Mouse (Mus musculus): ENCODE data around the gene Mag. TPM values are rescaled to one million over a fixed set of nuclear protein-coding genes. Genes with fewer than 3 reads are reported as not detected.
A peak's percentile ranks its signal among the peaks of the same experiment; 100 is the strongest.

Gene Mag
- polyA plus RNA-seq, 1 experiment from 2014 or later, result 0.61 TPM

GRCm38 (mm10) chr7:30859290-30859634, 55.4 kb downstream of the Mag start:
- ATAC-seq (replicated peaks; ENCODE audit: low FRiP score), result peak; percentile 22; the same call in 1 of the 2 replicates
- no peak overlapping the region for H3K4me2 ChIP-seq

GRCm38 (mm10) chr7:30857746-30858145, 56.9 kb downstream of the Mag start:
- 0 out of 2 replicates have a peak, but pooled peaks cover 5% of the 10 kb centered on the region for H3K27me3 ChIP-seq
- H3K36me3 ChIP-seq, result no peaks in the 10 kb centered on the region
- H3K9me3 ChIP-seq (replicated peaks), result no peaks in the 10 kb centered on the region
- H3K4me1 ChIP-seq, result peaks cover 7% of the 10 kb centered on the region; the same call in 1 of the 2 replicates
- H3K9ac ChIP-seq, result no peak overlapping the region
- WGBS, result 71% methylated on average over 1 of the region's 1 CpGs
- H3K4me2 ChIP-seq, result no peak overlapping the region
- H3K27ac ChIP-seq, result no peak overlapping the region
- no peak overlapping the region for H3K4me3 ChIP-seq (replicated peaks)
- ATAC-seq (replicated peaks; ENCODE audit: low FRiP score), result no peak

More at GRCm38 (mm10) chr7:30859290-30859634, 55.4 kb downstream of the Mag start:
- Histone ChIP-seq H3K9me3 (replicated peaks) (no peaks in the 10 kb centered on the region), H3K4me3 (replicated peaks) (no peak overlapping the region), H3K9ac (no peak overlapping the region), H3K27me3 (0 out of 2 replicates have a peak, but pooled peaks cover 5% of the 10 kb centered on the region), H3K27ac (no peak overlapping the region), H3K4me1 (peaks cover 17% of the 10 kb centered on the region), H3K36me3 (no peaks in the 10 kb centered on the region)

- WGBS, result 77% methylated on average over 6 of the region's 6 CpGs
Observed at GRCm38 (mm10) chr7:30856078-30856477, 58.6 kb downstream of the Mag start, which contains the start of gene Ffar3. Gene Ffar3, minus strand, starts transcription at chr7:30856178.

GRCm38 (mm10) chr7:30851421-30851820, 63.3 kb downstream of the Mag start:
- Histone ChIP-seq H3K27me3 (no peaks in the 10 kb centered on the region), H3K27ac (no peak overlapping the region), H3K36me3 (no peaks in the 10 kb centered on the region), H3K9ac (no peak overlapping the region), H3K9me3 (replicated peaks) (no peaks in the 10 kb centered on the region), H3K4me2 (no peak overlapping the region), H3K4me3 (replicated peaks) (no peak overlapping the region), H3K4me1 (no peaks in the 10 kb centered on the region)
- WGBS, result 82% methylated on average over 1 of the region's 1 CpGs
- no peak for ATAC-seq (replicated peaks; ENCODE audit: low FRiP score)

More at GRCm38 (mm10) chr7:30856078-30856477, 58.6 kb downstream of the Mag start, which contains the start of gene Ffar3:
- Histone ChIP-seq H3K9ac (no peak within 1 kb of the TSS), H3K9me3 (replicated peaks) (no peaks in the 10 kb centered on the region), H3K27ac (no peak within 1 kb of the TSS), H3K4me3 (replicated peaks) (no peak within 1 kb of the TSS), H3K27me3 (0 out of 2 replicates have a peak, but pooled peaks cover 5% of the 10 kb centered on the region), H3K4me1 (peaks cover 7% of the 10 kb centered on the region; the same call in 1 of the 2 replicates), H3K36me3 (no peaks in the 10 kb centered on the region), H3K4me2 (no peak within 1 kb of the TSS)
- ATAC-seq (replicated peaks; ENCODE audit: low FRiP score), result no peak

Other genes starting within 250 kb of the Mag start
- gene Haus5, start 249.9 kb downstream of the Mag start, polyA plus RNA-seq (2015; fragmentation: Nextera tagmentation; extraction: Ambion mirVana), result 58.0 and 61.1 TPM in 2 replicates
- gene Pmis2, start 243.3 kb downstream of the Mag start, polyA plus RNA-seq (2015; fragmentation: Nextera tagmentation; extraction: Ambion mirVana), result not detected in 2 replicates
- gene 2200002J24Rik, start 215.9 kb downstream of the Mag start, polyA plus RNA-seq (2015; fragmentation: Nextera tagmentation; extraction: Ambion mirVana), result 0.58 TPM in 1 of 2 replicates, not detected in the other
- 1.3 and 1.5 TPM in 2 replicates for gene Atp4a, start 202.7 kb downstream of the Mag start, polyA plus RNA-seq (2015; fragmentation: Nextera tagmentation; extraction: Ambion mirVana)
- gene Tmem147, start 185.3 kb downstream of the Mag start, polyA plus RNA-seq (2015; fragmentation: Nextera tagmentation; extraction: Ambion mirVana), result 180 and 192 TPM in 2 replicates
- gene Gapdhs, start 171.2 kb downstream of the Mag start, polyA plus RNA-seq (2015; fragmentation: Nextera tagmentation; extraction: Ambion mirVana), result 0.35 and 0.68 TPM in 2 replicates
- gene Sbsn, start 163.4 kb downstream of the Mag start, polyA plus RNA-seq (2015; fragmentation: Nextera tagmentation; extraction: Ambion mirVana), result 2.2 and 2.6 TPM in 2 replicates
- gene Dmkn, start 151.1 kb downstream of the Mag start, polyA plus RNA-seq (2015; fragmentation: Nextera tagmentation; extraction: Ambion mirVana), result 1.3 and 7.7 TPM in 2 replicates
- gene Krtdap, start 127.0 kb downstream of the Mag start, polyA plus RNA-seq (2015; fragmentation: Nextera tagmentation; extraction: Ambion mirVana), result 5.8 and 26.9 TPM in 2 replicates
- 0.19 and 0.49 TPM in 2 replicates for gene Ffar2, start 91.1 kb downstream of the Mag start, polyA plus RNA-seq (2015; fragmentation: Nextera tagmentation; extraction: Ambion mirVana)
- 0.22 and 0.88 TPM in 2 replicates for gene Ffar3, start 58.7 kb downstream of the Mag start, polyA plus RNA-seq (2015; fragmentation: Nextera tagmentation; extraction: Ambion mirVana)
- gene Ffar1, start 53.3 kb downstream of the Mag start, polyA plus RNA-seq (2015; fragmentation: Nextera tagmentation; extraction: Ambion mirVana), result not detected in 2 replicates
- gene Cd22, start 34.5 kb downstream of the Mag start, polyA plus RNA-seq (2015; fragmentation: Nextera tagmentation; extraction: Ambion mirVana), result 0.12 and 0.19 TPM in 2 replicates
- gene Hamp2, start 9.8 kb upstream of the Mag start, polyA plus RNA-seq (2015; fragmentation: Nextera tagmentation; extraction: Ambion mirVana), result not detected in 2 replicates
- gene Hamp, start 29.2 kb upstream of the Mag start, polyA plus RNA-seq (2015; fragmentation: Nextera tagmentation; extraction: Ambion mirVana), result not detected in 2 replicates
- 25.0 and 25.3 TPM in 2 replicates for gene Usf2, start 41.9 kb upstream of the Mag start, polyA plus RNA-seq (2015; fragmentation: Nextera tagmentation; extraction: Ambion mirVana)
- gene Lsr, start 58.6 kb upstream of the Mag start, polyA plus RNA-seq (2015; fragmentation: Nextera tagmentation; extraction: Ambion mirVana), result 62.7 and 62.8 TPM in 2 replicates
- 5.8 and 6.8 TPM in 2 replicates for gene Fam187b, start 58.9 kb upstream of the Mag start, polyA plus RNA-seq (2015; fragmentation: Nextera tagmentation; extraction: Ambion mirVana)
- 30.6 and 35.0 TPM in 2 replicates for gene Fxyd5, start 127.6 kb upstream of the Mag start, polyA plus RNA-seq (2015; fragmentation: Nextera tagmentation; extraction: Ambion mirVana)
- 8.2 and 11.2 TPM in 2 replicates for gene Fxyd7, start 136.6 kb upstream of the Mag start, polyA plus RNA-seq (2015; fragmentation: Nextera tagmentation; extraction: Ambion mirVana)
- 50.8 and 57.9 TPM in 2 replicates for gene Fxyd1, start 142.3 kb upstream of the Mag start, polyA plus RNA-seq (2015; fragmentation: Nextera tagmentation; extraction: Ambion mirVana)
- gene Lgi4, start 144.5 kb upstream of the Mag start, polyA plus RNA-seq (2015; fragmentation: Nextera tagmentation; extraction: Ambion mirVana), result 0.34 and 0.44 TPM in 2 replicates
- 14.3 and 14.8 TPM in 2 replicates for gene Fxyd3, start 161.8 kb upstream of the Mag start, polyA plus RNA-seq (2015; fragmentation: Nextera tagmentation; extraction: Ambion mirVana)
- 40.6 and 45.0 TPM in 2 replicates for gene Hpn, start 200.4 kb upstream of the Mag start, polyA plus RNA-seq (2015; fragmentation: Nextera tagmentation; extraction: Ambion mirVana)
- 1.4 and 2.0 TPM in 2 replicates for gene Scn1b, start 212.1 kb upstream of the Mag start, polyA plus RNA-seq (2015; fragmentation: Nextera tagmentation; extraction: Ambion mirVana)
- gene Gramd1a, start 241.0 kb upstream of the Mag start, polyA plus RNA-seq (2015; fragmentation: Nextera tagmentation; extraction: Ambion mirVana), result 60.6 and 69.5 TPM in 2 replicates

Measured in kidney, embryonic 15.5 days (tissue).